Mouse (Mus musculus) lung, embryonic 14.5 days (tissue): Measurements from ENCODE around the gene Bean1. TPM values are rescaled to one million over a fixed set of nuclear protein-coding genes. Genes with fewer than 3 reads are reported as not detected.

Experiments used
- ATAC-seq: fragments of 200-750 bp; cut with Nextera tagmentation; 2 replicates; pipeline ENCODE4 v1.8.0; 2017; ENCODE audit warnings: mild to moderate bottlenecking, moderate TSS enrichment, moderate library complexity; ENCODE audit not compliant: insufficient read depth
- DNase-seq: peaks from one replicate; pipeline ENCODE4 v3.0.0-alpha.2; 2015
- H3K27ac ChIP-seq: fragments of 300-500 bp; sonication (generic); 2 replicates; pipeline ENCODE4 v1.5.1; 2014; ENCODE audit warnings: low read depth, mild to moderate bottlenecking, moderate library complexity
- H3K27me3 ChIP-seq: fragments of 300-500 bp; sonication (generic); 2 replicates; pipeline ENCODE4 v1.6.1; 2014; ENCODE audit warnings: low read length, control low read depth; ENCODE audit not compliant: insufficient read depth
- H3K36me3 ChIP-seq: fragments of 300-500 bp; sonication (generic); 2 replicates; pipeline ENCODE4 v1.6.1; 2014; ENCODE audit warnings: control low read depth; ENCODE audit not compliant: insufficient read depth
- H3K4me1 ChIP-seq: fragments of 300-500 bp; sonication (generic); 2 replicates; pipeline ENCODE4 v1.6.1; 2014; ENCODE audit warnings: antibody characterized with exemption, control low read depth; ENCODE audit not compliant: insufficient read depth
- H3K4me2 ChIP-seq: fragments of 300-500 bp; sonication (generic); 2 replicates; pipeline ENCODE4 v1.6.1; 2014; ENCODE audit warnings: mild to moderate bottlenecking
- H3K4me3 ChIP-seq: fragments of 300-500 bp; sonication (generic); 2 replicates; pipeline ENCODE4 v1.5.1; 2014; ENCODE audit warnings: low read depth, low read length
- H3K9ac ChIP-seq: fragments of 300-500 bp; sonication (generic); 2 replicates; pipeline ENCODE4 v1.6.1; 2014
- H3K9me3 ChIP-seq: fragments of 300-500 bp; sonication (generic); 2 replicates; pipeline ENCODE4 v1.6.1; 2016; ENCODE audit warnings: low read depth, low read length, control low read depth
- CTCF ChIP-seq: IDR thresholded peaks from 2 replicates; pipeline ENCODE4 v1.5.1; 2016; ENCODE audit warnings: antibody characterized with exemption, low read depth
- WGBS: fragments of 180-500 bp; shearing (Covaris S2); extraction: QIAGEN DNeasy Blood & Tissue Kit; methylation state at CpG from one replicate; pipeline ENCODE4 v1.1.7; 2014; 5-methylcytosine and 5-hydroxymethylcytosine counted together
- polyA plus RNA-seq: library from polyadenylated mRNA; unstranded; fragments of >200 nt; fragmentation: Nextera tagmentation; extraction: Ambion mirVana; gene quantifications from 2 replicates; pipeline ENCODE4 v1.2.1, GENCODE M21; 2014

Gene Bean1
- 0.74 and 0.86 TPM in 2 replicates for polyA plus RNA-seq

- peak; percentile 61 for DNase-seq
- 2% methylated on average over 84 of the region's 87 CpGs for WGBS
- peak; percentile 86 for ATAC-seq
- Histone ChIP-seq H3K9ac (peak within 1 kb of the TSS; percentile 59), H3K27me3 (peaks cover 45% of the 10 kb centered on the region), H3K4me3 (peak within 1 kb of the TSS; percentile 59), H3K36me3 (no peaks in the 10 kb centered on the region), H3K4me1 (no peaks in the 10 kb centered on the region), H3K9me3 (no peaks in the 10 kb centered on the region), H3K4me2 (peak within 1 kb of the TSS; percentile 96), H3K27ac (no peak within 1 kb of the TSS)
- TF ChIP-seq CTCF: no peak
Observed at GRCm38 (mm10) chr8:104170118-104171049, at the start of gene Bean1. Gene Bean1, plus strand, starts transcription at chr8:104170442.

GRCm38 (mm10) chr8:104121640-104122416 lies 48.4 kb upstream of the Bean1 start:
- no peak overlapping the region for H3K27ac ChIP-seq
- H3K27me3 ChIP-seq: no peaks in the 10 kb centered on the region
- H3K9me3 ChIP-seq: no peaks in the 10 kb centered on the region
- TF ChIP-seq CTCF: no peak
- no peak overlapping the region for H3K4me3 ChIP-seq
- 64% methylated on average over 12 of the region's 12 CpGs for WGBS
- no peak overlapping the region for H3K4me2 ChIP-seq
- no peaks in the 10 kb centered on the region for H3K36me3 ChIP-seq
- H3K4me1 ChIP-seq: no peaks in the 10 kb centered on the region
- H3K9ac ChIP-seq: no peak overlapping the region
- ATAC-seq: peak; percentile 30; the same call in 1 of the 2 replicates
- peak; percentile 46 for DNase-seq

- Histone ChIP-seq H3K27me3 (no peaks in the 10 kb centered on the region), H3K4me2 (no peak overlapping the region), H3K36me3 (no peaks in the 10 kb centered on the region), H3K4me1 (no peaks in the 10 kb centered on the region), H3K4me3 (no peak overlapping the region), H3K9ac (no peak overlapping the region), H3K9me3 (no peaks in the 10 kb centered on the region), H3K27ac (no peak overlapping the region)
- 98% methylated on average over 2 of the region's 2 CpGs for WGBS
- DNase-seq: no peak
- ATAC-seq: no peak
- no peak for TF ChIP-seq CTCF
Observed at GRCm38 (mm10) chr8:104123080-104123657, 47.1 kb upstream of the Bean1 start.

- no peak overlapping the region for H3K4me3 ChIP-seq
- H3K27me3 ChIP-seq: no peaks in the 10 kb centered on the region
- no peak for DNase-seq
- no peak overlapping the region for H3K9ac ChIP-seq
- H3K36me3 ChIP-seq: no peaks in the 10 kb centered on the region
- no peaks in the 10 kb centered on the region for H3K9me3 ChIP-seq
- H3K4me2 ChIP-seq: no peak overlapping the region
- H3K4me1 ChIP-seq: no peaks in the 10 kb centered on the region
- H3K27ac ChIP-seq: no peak overlapping the region
- WGBS: 68% methylated on average over 5 of the region's 5 CpGs
- no peak for TF ChIP-seq CTCF
- no peak for ATAC-seq
Observed at GRCm38 (mm10) chr8:104124534-104124933, 45.7 kb upstream of the Bean1 start.

- Histone ChIP-seq H3K27ac (no peak overlapping the region), H3K9me3 (no peaks in the 10 kb centered on the region), H3K4me3 (no peak overlapping the region), H3K36me3 (no peaks in the 10 kb centered on the region), H3K9ac (no peak overlapping the region), H3K27me3 (no peaks in the 10 kb centered on the region), H3K4me1 (no peaks in the 10 kb centered on the region), H3K4me2 (no peak overlapping the region)
- DNase-seq: no peak
- no peak for TF ChIP-seq CTCF
- WGBS: 62% methylated on average over 4 of the region's 4 CpGs
- ATAC-seq: no peak
Observed at GRCm38 (mm10) chr8:104127160-104127883, 42.9 kb upstream of the Bean1 start.

GRCm38 (mm10) chr8:104130916-104131315 lies 39.3 kb upstream of the Bean1 start:
- Histone ChIP-seq H3K4me3 (no peak overlapping the region), H3K36me3 (no peaks in the 10 kb centered on the region), H3K9me3 (no peaks in the 10 kb centered on the region), H3K4me2 (no peak overlapping the region), H3K27me3 (no peaks in the 10 kb centered on the region), H3K4me1 (no peaks in the 10 kb centered on the region), H3K9ac (no peak overlapping the region), H3K27ac (no peak overlapping the region)
- ATAC-seq: no peak
- DNase-seq: no peak
- 93% methylated on average over 9 of the region's 9 CpGs for WGBS
- TF ChIP-seq CTCF: no peak
